Mouse (Mus musculus) retina, postnatal 1 day (tissue): ENCODE data around the gene Olfr1195.
"Not testable (repeated sequence)": the region's sequence is repeated elsewhere in the genome, so short reads cannot be mapped to it uniquely, and the experiment has no call there.

Source experiments
- DNase-seq: peaks from one replicate; pipeline ENCODE4 v3.0.0-alpha.2; 2012

The Olfr1195 gene

GRCm38 (mm10) chr2:88689087-88689486 is at the start of gene Olfr1195:
Gene Olfr1195 (minus strand): TSS chr2:88689187.
- no peak for DNase-seq

- DNase-seq: no peak
Measured at GRCm38 (mm10) chr2:88732266-88732665, 43.3 kb upstream of the Olfr1195 start, which contains the start of gene Olfr1197. Gene Olfr1197 (minus strand): TSS chr2:88732366.

- no peak for DNase-seq
Measured at GRCm38 (mm10) chr2:88704497-88704896, 15.5 kb upstream of the Olfr1195 start, which contains the start of gene Olfr1196. Gene Olfr1196 (minus strand): TSS chr2:88704597.

- DNase-seq: not testable (repeated sequence)
Measured at GRCm38 (mm10) chr2:88675328-88675727, 13.7 kb downstream of the Olfr1195 start, which contains the start of gene Olfr1193. Gene Olfr1193 (plus strand): TSS chr2:88675628.

GRCm38 (mm10) chr2:88648209-88648608 is 40.8 kb downstream of the Olfr1195 start, which contains the start of gene Olfr1192-ps1:
Gene Olfr1192-ps1 (plus strand): TSS chr2:88648509.
- DNase-seq: no peak

- DNase-seq: not testable (repeated sequence)
Measured at GRCm38 (mm10) chr2:88640242-88640641, 48.7 kb downstream of the Olfr1195 start, which contains the start of gene Olfr1191-ps1. Gene Olfr1191-ps1 (plus strand): TSS chr2:88640542.
